Mouse (Mus musculus) liver (tissue): Measurements from ENCODE around the gene Plpp3.

Experiments used
- DNase-seq: peaks from one replicate; pipeline ENCODE4 v3.0.0-alpha.2; 2020; ENCODE audit warnings: mixed read lengths

The Plpp3 gene

DNA sequence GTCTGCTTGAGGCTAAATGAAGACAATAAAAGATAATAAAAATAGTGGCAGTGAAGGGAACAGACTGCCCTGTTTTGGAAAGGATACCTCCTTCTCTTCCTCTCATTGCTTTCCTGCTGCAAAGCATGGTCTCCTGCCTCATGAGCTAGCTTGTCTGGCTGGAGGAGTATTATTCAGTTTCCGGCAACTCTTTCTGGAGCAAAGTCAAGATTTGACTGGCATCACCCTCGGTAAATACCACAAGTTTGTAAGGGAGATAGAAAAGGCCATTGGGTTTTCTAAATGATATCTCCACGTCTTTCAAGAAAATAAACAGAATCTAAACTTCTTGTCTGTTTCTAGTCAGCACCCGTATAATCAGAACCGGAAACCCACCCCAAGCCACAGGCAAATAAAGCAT, 34.4 kb downstream of the Plpp3 start:
- no peak for DNase-seq

DNA sequence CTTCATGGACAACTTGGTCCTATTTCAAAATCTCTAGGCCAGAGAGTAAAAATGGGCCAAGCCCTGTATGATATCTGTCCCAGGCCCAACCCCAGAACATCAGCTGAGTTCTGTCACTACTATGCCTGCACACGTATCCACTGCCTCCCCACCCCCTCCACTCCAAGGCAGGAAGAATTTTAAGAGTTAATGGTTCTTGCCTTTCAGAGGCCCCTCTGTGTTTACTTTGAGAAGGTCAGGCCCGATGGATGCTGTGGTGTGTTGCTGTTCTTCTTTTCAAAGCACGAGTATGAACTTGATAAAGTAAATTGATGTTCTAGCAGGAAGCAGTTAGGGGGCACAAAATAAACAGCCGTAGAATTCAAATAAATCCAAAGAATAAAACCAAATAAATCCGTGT, 35.5 kb downstream of the Plpp3 start:
- no peak for DNase-seq

DNA sequence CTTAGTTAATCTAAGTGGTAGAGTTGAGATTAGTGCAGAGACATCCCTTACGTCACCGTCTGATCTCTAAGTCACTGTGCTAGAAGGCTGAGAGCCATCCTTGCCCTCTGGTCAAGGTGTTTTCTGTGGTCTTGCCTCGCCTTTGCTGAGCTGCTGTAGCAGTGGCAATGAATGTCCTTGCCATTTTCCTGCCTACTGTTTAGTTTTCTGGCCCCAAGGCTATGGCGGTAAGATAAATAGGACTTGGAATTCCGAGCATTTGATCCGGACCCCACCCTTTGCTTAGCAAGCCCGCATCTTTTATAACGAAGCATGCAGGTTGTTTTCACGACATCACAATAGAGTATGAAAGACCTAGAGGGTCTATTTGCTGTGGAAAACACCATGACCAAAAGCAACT, 38.1 kb downstream of the Plpp3 start:
- no peak for DNase-seq

DNA sequence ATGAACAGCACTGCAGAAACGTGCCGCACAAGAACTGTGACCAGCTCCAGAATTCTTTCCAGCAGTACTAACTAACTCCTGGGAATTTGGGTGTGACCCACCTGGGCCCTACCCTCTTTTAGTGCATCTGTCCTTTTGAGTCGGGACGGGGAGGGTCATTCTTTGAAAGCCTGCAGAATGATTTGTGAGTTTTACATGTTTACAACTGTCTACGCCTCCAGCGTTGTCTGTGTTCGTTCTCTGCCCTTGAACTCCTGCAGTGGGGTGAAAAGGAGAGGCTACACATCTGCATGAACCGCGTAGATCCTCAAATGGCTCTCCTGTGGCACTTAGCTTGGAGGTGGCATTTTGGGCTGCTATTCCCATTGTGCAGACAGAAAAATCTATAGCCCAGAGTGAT, 39.0 kb downstream of the Plpp3 start:
- no peak for DNase-seq

DNA sequence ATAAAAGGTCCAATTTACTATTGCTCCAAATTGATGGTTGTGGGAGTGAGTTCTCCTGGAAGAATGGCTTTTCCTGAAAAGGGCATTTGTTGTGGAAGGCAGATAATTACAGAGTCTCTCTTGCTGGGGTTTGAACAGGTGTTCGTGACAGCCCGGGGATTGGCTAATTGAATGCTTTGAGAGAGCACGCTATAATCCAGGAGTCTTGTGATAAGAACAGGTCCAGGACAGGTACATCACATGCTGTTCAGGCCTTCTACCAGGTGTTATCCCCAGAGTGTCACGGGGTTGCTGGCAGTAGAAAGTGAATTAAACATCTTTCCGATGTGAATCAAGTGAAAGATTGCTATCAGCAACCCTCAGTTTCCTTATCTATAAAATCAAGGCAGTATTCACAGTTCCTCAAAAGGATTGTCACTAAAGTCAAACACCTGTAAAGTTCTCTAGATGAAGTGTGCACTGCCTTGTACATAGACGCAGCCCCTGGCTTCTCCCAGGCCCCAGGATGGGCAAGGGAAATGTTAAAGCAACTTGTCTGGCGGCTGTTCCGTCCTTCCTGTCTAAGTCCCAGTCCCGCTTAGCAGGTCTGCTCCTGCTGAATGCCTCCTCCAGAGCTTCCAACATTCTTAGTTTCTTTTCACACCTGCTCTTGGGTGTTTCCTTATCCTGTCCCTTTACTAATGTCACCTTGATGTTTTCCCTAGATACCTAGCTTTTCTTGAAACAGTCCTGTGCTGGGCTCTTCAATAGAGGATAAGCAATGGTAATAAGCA, 40.0 kb downstream of the Plpp3 start:
- no peak for DNase-seq

DNA sequence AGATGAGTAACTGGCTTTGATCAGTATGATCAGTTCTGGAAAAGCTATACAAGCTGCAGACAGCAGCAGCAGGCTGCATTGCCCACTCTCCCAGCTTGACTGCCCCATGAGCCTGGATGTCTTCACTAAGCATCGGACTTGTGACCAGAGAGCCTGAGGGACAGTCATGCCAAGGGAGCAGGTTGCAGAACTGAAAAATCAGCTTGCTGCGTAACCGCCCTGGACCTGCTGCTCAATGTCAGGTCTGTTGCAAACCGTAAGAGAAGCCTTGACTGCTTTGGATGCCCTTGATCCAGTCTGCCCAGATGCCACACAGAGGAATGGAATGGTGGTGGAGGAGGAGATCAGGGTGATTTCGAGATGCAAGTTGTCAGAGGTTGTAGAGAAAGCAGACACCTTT, 41.5 kb downstream of the Plpp3 start:
- no peak for DNase-seq

DNA sequence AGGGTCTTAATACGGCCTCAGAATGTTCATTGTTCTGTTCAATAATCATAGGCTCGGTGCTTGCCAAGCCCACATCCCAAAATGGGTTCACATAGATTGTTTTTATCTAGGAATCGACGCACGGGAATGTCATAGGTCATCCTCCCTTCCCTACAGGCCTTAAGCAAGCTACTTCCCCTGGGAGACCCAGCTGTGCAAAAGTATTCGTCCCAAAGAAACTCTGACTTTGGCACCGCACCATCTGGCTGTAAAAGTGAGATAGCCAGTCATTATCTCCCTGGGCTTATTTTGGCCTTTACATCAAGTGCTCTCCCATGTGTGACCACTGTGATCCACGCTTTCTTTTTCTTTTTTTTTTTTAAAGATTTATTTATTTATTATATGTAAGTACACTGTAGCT, 42.2 kb downstream of the Plpp3 start:
- DNase-seq, result no peak

DNA sequence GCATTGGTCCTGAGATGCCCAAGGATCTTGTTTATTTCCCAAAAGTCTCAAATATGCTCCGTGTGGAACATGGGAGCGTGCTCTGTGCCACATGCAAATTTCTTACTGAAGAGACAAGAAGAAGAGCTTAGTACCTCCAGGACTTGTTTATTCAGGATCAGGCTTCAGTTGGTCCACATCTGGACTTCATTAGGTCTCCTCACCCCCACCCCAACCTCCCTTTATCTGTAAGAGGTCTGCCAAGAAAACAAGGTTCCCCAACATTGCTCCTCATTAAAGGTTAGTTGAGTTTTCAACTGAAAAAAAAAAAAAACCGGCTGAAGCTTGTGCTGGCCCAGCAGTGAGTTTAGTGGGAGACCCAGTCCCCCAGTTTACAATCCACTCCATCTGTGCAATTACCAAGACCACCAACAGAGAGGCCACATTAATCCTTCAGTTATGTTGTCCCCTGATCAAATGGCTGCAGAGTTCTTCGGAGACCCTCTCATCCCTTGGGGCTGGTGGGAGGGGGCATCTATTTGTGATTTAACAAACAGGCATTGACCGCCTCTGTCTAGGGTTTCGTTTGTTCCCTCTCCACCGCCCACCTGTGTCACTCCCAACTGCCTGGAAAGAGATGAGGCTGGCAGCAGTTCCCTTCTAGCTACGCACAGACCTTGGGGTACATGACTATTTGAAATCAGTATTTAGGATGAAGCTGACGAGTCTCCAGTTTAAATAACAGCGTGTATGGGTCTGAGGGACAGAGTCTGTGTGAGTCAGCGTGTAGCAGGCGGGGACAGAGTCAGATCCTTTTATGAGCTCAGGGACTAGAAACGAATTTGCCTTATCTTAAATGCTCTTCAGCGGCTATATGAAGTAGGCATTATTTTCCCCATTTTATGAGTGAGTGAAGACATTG, 43.7 kb downstream of the Plpp3 start:
- no peak for DNase-seq

DNA sequence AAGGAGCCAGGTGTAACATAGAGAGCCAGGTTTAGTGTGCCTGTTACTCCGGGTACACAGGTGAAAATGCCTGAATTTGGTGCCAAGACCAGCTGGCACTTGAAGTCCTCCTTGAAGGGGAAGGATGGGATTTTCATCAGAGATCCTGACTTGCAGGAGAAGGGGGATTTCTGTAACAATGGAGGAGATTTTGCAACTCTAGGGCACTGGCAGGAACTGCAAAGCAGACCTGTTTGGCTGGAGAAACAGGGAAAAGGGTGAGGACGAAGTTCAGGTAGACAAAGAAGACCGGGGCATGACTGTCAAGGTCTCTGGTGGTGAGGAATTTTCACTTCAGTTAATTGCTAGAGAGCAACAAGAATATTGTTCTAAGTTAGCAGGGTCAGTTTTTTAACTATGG, 45.3 kb downstream of the Plpp3 start:
- no peak for DNase-seq

DNA sequence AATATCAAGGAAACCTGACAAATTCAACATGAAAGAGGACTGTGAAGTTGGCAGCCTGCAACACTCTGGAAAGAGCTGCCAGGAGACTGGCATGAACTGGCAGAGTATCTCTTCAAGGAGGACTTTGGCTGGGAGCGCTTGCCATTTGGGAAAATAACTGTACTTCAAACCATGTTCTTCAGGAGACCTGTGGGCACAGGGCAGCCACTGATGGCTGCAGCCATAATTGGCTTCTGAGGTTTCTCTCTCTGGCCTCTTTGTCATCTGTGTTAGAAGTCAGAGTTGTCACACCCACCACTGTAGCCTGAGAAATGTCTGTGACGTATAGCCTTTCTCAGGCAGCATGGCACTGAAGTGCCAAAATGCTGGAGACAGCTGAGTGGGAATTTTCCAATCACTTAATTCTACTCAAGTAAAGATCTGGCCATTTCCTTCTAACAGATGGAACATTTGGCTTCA, 46.2 kb downstream of the Plpp3 start:
- no peak for DNase-seq

DNA sequence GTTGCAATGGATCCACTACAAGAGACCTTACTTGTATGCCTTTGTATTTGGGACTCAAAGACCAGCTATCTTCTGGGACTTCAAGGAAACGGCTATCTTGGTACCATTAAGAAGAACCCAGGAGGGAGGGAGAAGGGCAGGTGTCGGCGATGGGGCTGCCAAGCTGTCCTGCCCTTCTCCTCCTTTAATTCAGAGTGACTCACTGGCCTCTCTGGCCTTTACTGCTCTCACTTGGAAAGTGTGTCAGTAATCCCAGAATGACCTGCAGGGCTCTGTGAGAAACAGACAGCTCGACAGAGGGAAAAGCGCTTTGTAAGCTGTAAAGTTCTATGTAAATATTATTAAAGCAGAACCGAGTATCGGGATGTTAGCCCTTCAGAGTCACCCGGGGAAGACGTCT, 46.9 kb downstream of the Plpp3 start:
- DNase-seq, result no peak

DNA sequence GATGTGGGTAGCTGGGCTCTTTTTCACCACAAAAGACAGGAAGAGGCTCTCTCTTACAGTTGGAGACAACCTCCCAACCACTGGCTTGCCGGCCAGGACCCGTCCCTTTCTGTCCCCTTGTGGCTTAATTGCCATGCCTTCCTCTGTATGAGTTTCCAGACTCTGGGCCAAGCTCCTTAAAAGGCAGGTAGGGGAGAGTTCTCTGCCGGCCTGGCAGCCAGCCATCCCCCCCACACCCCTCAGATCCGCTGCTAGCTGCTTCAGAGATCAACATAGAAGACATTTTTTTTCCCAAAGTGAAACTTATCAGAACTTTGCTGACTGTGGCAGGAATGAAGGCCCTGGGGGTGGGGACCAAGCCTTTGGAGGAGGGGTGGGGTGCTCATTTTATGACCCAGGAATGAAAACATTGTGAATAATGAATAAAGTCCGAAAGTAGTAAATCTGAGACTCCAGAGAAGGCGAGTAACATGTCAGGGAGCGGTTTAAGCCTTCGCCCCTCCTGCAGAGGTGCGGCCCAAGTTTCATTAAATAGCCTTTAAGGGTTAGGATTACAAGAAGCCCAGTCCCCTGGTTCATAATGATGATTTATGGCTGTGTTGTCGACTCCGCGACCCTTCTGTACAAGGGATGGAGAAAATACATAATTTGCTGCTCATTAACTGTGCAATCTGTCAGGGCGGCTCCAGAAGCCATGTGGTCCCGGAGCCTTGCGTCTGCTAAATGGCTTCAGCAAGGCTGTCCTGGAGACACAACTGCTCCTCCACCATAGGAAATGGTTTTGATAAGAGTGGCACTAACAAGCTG, 48.1 kb downstream of the Plpp3 start:
- peak; percentile 30 for DNase-seq

DNA sequence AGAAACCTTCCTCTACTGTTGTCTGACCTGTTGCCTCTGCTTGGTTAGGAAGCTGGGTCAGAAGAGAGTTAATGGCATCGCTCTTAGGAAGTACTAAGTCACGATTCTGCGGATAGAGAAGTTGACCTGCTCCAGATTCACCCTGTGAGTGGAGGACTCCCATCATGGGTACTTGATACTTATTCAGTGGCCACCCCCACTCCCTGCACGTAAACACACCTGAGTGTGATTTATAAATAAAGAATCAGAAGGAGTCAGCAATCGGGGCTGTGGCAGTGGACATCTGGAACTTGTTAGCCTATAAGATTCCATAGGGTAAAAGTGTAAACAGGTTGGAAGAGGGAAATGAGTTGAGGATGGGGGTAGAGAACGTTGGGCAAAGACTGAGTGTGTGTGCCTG, 49.0 kb downstream of the Plpp3 start:
- no peak for DNase-seq

DNA sequence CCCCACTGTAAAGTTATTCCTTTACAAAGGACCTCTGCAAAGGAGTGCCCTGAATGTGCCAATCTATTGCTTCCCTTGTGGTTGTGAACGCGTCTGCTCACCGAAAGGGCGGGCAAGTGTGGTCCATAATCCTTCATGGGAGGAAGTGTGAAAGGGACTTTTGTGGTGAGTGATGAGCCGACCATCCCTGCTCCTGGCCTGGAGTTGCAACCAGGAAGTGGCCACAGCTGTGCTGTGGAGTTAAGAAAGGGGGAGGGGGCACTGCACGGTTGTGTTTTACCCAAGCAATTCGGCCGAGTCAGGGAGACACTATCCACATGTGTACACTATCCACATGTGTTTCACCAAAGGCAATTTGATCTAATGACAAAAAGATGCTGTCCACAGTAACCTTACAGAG, 49.8 kb downstream of the Plpp3 start:
- DNase-seq, result peak; percentile 32

DNA sequence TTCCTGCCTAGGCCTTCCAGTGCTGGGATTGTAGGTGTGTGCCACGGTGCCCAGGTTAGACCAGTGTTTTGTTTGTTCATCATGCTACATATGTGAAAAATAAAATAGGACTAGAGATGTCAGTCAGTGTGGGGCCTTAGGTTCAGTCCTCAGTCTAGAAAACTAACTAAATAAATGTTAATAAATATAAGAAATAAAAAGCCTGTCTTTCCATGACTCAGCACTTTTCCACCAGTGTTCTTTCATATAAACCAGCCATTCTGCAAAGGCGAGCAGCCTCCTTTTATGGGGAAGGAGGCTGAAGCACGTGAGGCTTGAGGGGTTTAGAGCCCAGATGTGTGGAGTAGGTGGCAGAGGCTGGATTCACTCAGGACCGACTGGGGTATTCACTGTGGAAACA, 50.5 kb downstream of the Plpp3 start:
- DNase-seq, result no peak

DNA sequence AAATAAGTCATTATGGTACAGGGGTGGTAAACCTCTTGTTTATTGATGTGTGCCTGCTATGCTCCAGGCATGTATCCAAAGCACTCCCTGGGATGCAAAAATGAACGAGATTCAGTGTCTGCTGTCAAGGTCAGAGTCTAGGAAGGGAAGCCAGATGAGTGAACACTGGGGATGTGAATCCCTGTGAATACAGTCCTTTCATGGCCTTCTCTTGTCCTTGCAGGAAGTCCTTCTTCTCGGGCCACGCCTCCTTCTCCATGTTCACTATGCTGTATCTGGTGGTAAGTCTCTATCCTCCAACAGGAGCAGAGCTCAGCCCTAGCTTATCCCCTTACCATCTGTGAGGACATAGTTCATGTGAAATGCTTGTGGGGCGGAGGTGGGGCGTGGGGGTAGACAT, 51.8 kb downstream of the Plpp3 start:
- DNase-seq, result no peak

DNA sequence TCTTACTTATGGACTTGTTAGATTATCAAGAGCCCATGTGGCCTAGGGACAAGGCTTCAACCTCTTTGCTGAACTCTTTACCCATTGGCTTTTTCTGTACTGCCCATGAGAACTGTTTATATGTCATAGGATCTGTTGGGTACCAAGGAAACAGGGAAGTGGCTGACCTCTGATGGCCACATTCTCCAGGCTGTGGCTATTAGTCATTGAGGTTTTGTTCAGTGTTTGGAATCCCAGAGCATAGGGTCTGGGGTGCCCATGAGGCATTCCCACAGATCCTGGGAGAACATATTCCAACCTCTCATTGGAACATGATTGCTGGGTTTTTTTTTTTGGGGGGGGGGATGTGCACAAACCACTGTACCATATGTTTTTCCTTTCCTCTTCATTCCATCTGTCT, 56.2 kb downstream of the Plpp3 start:
- DNase-seq, result no peak

DNA sequence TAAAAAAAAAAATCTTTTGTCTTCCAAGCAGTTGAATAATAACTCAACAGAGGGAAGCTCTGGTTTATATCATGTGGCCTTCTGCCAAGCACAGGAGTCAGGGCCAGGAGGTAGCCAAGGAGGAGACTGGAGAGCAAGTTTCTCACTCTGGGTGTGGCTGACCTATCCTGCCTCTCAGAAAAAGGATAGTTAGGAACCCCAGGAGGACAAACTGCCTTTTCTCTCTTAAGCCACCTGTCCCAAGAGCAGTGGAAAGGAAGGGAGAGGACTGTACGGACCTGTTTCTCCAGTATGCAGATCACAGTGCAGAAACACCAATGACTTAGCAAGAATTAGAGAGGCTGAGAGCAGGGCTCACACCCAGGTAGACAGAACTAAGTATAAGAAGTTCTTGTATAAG, 57.3 kb downstream of the Plpp3 start:
- DNase-seq, result no peak

DNA sequence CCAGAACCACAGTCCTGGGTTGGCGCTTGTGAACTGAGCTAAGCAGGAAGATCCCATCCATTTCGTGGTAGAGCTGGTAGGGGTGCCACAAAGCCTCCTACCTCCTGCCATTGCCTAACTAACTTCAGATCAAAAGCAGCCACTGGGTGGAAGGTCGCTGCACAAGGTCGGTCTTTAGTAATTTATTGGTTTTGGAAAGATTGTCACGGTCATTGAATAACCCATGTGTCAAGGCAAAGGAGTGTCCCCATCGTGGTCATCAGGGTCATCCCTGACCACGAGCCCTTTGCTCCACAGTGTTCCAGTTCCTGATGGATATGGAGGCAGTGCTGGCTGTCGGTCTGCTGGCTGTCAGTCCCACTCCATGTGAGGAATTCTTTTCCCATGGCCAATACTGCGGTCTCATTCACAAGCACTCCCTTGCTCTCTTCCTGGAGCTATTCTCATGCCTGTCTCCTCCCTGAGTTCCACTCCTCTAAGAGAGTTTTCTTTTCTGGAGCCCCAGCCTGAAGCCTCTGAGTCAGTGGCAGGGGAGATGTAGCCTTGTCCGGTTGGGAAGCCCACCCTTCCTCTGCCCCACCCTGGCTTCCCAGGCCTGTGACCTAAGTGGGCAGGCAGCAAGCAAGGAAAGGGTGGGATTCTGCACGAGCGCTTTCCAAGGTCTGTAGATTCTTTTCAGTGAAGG, 58.7 kb downstream of the Plpp3 start:
- no peak for DNase-seq

DNA sequence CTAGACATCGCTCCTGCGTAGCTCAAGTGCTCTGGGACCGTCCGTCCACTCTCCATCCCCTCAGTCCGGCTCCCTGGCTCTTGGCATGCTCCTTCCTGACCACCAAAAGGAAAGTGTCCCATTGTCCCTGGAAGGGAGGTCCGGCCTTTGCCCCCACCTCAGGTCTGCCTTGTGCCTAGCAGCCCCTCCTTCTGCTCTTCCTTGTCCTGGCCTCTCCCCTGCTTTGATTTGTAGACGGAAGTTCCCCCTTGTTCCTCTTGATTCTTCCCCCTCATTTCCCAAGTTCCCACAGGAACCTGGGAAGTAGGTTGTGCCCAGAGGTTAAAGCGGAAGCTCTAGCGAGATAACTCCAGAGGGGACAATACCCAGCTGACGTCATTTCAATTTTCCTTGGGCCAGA, 61.1 kb downstream of the Plpp3 start:
- no peak for DNase-seq

DNA sequence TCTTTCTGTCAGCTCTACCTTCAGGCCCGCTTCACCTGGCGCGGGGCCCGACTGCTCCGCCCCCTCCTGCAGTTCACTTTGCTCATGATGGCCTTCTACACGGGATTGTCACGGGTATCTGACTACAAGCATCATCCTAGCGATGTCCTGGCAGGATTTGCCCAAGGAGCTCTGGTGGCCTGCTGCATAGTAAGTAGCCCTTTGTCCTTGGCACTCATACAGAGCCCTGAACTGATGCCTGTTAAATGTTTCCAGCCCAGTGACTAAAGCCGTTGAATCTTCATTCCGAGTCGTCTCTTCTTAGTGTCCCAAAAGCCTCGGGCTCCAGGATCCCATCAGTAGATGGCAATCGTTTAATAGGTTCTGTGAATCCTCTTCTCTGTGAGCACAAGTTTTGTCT, 62.2 kb downstream of the Plpp3 start:
- DNase-seq, result no peak

DNA sequence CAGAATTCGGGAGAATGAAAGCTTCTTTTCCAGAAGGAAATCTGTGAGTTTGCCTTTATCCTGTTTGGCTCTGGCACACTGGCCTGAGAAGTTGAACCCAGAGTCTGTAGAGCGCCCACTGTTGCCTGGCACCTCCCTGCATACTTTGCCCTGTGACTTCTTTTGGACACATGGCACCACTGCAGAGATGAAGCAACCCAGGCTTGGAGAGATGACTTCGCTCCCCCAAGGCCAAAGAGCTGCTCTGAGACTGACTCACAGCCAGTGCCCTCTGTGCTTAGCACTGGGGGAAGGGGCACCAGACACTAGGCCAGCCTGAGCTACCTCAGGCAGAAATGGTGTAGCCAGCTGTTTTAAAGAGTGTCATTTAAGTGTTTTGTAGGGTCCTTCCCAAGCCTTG, 63.7 kb downstream of the Plpp3 start:
- DNase-seq, result no peak
